Mouse (Mus musculus) right cerebral cortex, postnatal 4 days (tissue): ENCODE data around the gene Gm11985.

Source experiments
- DNase-seq: peaks from one replicate; pipeline ENCODE4 v3.0.0-alpha.2; 2022

The Gm11985 gene

GRCm38 (mm10) chr11:7150511-7150910, 37.9 kb downstream of the Gm11985 start:
- DNase-seq = no peak

- no peak for DNase-seq
These were observed 38.9 kb downstream of the Gm11985 start for GRCm38 (mm10) chr11:7149471-7149870.

- no peak for DNase-seq
These were observed 40.4 kb downstream of the Gm11985 start for GRCm38 (mm10) chr11:7147945-7148344.

GRCm38 (mm10) chr11:7147536-7147935, 40.8 kb downstream of the Gm11985 start:
- DNase-seq = no peak

- DNase-seq = no peak
These were observed 43.1 kb downstream of the Gm11985 start for GRCm38 (mm10) chr11:7145221-7145620.

GRCm38 (mm10) chr11:7144369-7144768, 44.0 kb downstream of the Gm11985 start:
- no peak for DNase-seq

GRCm38 (mm10) chr11:7142725-7143124, 45.6 kb downstream of the Gm11985 start:
- no peak for DNase-seq

GRCm38 (mm10) chr11:7140449-7140848, 47.9 kb downstream of the Gm11985 start:
- DNase-seq = no peak

GRCm38 (mm10) chr11:7138370-7138769, 50.0 kb downstream of the Gm11985 start:
- no peak for DNase-seq

- DNase-seq = no peak
These were observed 52.0 kb downstream of the Gm11985 start for GRCm38 (mm10) chr11:7136246-7136855.

GRCm38 (mm10) chr11:7135763-7136162, 52.6 kb downstream of the Gm11985 start:
- DNase-seq = no peak

GRCm38 (mm10) chr11:7135301-7135700, 53.1 kb downstream of the Gm11985 start:
- DNase-seq = no peak

GRCm38 (mm10) chr11:7134319-7134718, 54.0 kb downstream of the Gm11985 start:
- no peak for DNase-seq

- no peak for DNase-seq
These were observed 54.6 kb downstream of the Gm11985 start for GRCm38 (mm10) chr11:7133736-7134135.
